Mouse (Mus musculus): ENCODE results near the gene Adk.

GRCm38 (mm10) chr14:21455654-21456350 is 403.4 kb downstream of the Adk start:
- no peak for TF ChIP-seq POLR2A (IDR thresholded peaks at IDR 0.05; ENCODE audit: control insufficient read depth, extremely low read depth, insufficient read depth, low read length, poor library complexity)
- TF ChIP-seq CTCF (IDR thresholded peaks at IDR 0.05; ENCODE audit: borderline replicate concordance, control insufficient read depth, extremely low read depth, insufficient read depth, low read length, poor library complexity), result no peak

Measured in thymus, adult 2 months (tissue).